Mouse (Mus musculus): ENCODE results near the gene Mybph. TPM values are rescaled to one million over a fixed set of nuclear protein-coding genes. Genes with fewer than 3 reads are reported as not detected.

The Mybph gene
- polyA plus RNA-seq, 1 experiment from 2014 or later: 1.6 TPM

- no peak for TF ChIP-seq EP300 (optimal IDR thresholded peaks at IDR 0.05)
- no peak for TF ChIP-seq CTCF (IDR thresholded peaks at IDR 0.05; ENCODE audit: low read depth)
- DNase-seq (ENCODE audit: low spot score): peak; percentile 72
- Histone ChIP-seq H3K4me3 (ENCODE audit: low read depth, low read length) (no peak overlapping the region), H3K9me3 (ENCODE audit: control insufficient read depth, low read length) (no peaks in the 10 kb centered on the region), H3K9ac (ENCODE audit: low read length) (no peak overlapping the region), H3K4me2 (replicated peaks; ENCODE audit: low read depth) (no peak overlapping the region), H3K27me3 (ENCODE audit: control insufficient read depth, insufficient read depth, low read length) (no peaks in the 10 kb centered on the region), H3K36me3 (ENCODE audit: control insufficient read depth, insufficient read depth, low read length) (no peaks in the 10 kb centered on the region), H3K27ac (replicated peaks) (no peak overlapping the region), H3K4me1 (replicated peaks; ENCODE audit: control insufficient read depth, insufficient read depth) (peaks cover 4% of the 10 kb centered on the region; the same call in 1 of the 2 replicates)
- 66% methylated on average over 12 of the region's 12 CpGs for WGBS
- ATAC-seq (ENCODE audit: low FRiP score, low TSS enrichment): peak; percentile 38; the same call in 1 of the 2 replicates
Observed at GRCm38 (mm10) chr1:134198197-134198995, 5.1 kb downstream of the Mybph start.

GRCm38 (mm10) chr1:134200481-134200880 lies 7.2 kb downstream of the Mybph start:
- ATAC-seq (ENCODE audit: low FRiP score, low TSS enrichment): no peak
- Histone ChIP-seq H3K9me3 (ENCODE audit: control insufficient read depth, low read length) (no peaks in the 10 kb centered on the region), H3K4me1 (replicated peaks; ENCODE audit: control insufficient read depth, insufficient read depth) (no peaks in the 10 kb centered on the region; the same call in 1 of the 2 replicates), H3K4me3 (ENCODE audit: low read depth, low read length) (no peak overlapping the region), H3K4me2 (replicated peaks; ENCODE audit: low read depth) (no peak overlapping the region), H3K27me3 (ENCODE audit: control insufficient read depth, insufficient read depth, low read length) (no peaks in the 10 kb centered on the region), H3K27ac (replicated peaks) (no peak overlapping the region), H3K36me3 (ENCODE audit: control insufficient read depth, insufficient read depth, low read length) (no peaks in the 10 kb centered on the region), H3K9ac (ENCODE audit: low read length) (no peak overlapping the region)
- no peak for TF ChIP-seq EP300 (optimal IDR thresholded peaks at IDR 0.05)
- no peak for TF ChIP-seq CTCF (IDR thresholded peaks at IDR 0.05; ENCODE audit: low read depth)
- DNase-seq (ENCODE audit: low spot score): no peak
- WGBS: 60% methylated on average over 2 of the region's 2 CpGs

- Histone ChIP-seq H3K27ac (replicated peaks) (no peak overlapping the region), H3K9ac (ENCODE audit: low read length) (no peak overlapping the region), H3K4me2 (replicated peaks; ENCODE audit: low read depth) (no peak overlapping the region), H3K9me3 (ENCODE audit: control insufficient read depth, low read length) (no peaks in the 10 kb centered on the region), H3K4me1 (replicated peaks; ENCODE audit: control insufficient read depth, insufficient read depth) (no peaks in the 10 kb centered on the region; the same call in 1 of the 2 replicates), H3K4me3 (ENCODE audit: low read depth, low read length) (no peak overlapping the region), H3K36me3 (ENCODE audit: control insufficient read depth, insufficient read depth, low read length) (no peaks in the 10 kb centered on the region), H3K27me3 (ENCODE audit: control insufficient read depth, insufficient read depth, low read length) (no peaks in the 10 kb centered on the region)
- no peak for ATAC-seq (ENCODE audit: low FRiP score, low TSS enrichment)
- no peak for DNase-seq (ENCODE audit: low spot score)
- TF ChIP-seq CTCF (IDR thresholded peaks at IDR 0.05; ENCODE audit: low read depth) (no peak), EP300 (optimal IDR thresholded peaks at IDR 0.05) (no peak)
- WGBS: 87% methylated on average over 6 of the region's 6 CpGs
Observed at GRCm38 (mm10) chr1:134200998-134201686, 7.9 kb downstream of the Mybph start.

- TF ChIP-seq CTCF (IDR thresholded peaks at IDR 0.05; ENCODE audit: low read depth): peak; percentile 90
- no peak for TF ChIP-seq EP300 (optimal IDR thresholded peaks at IDR 0.05)
- Histone ChIP-seq H3K4me3 (ENCODE audit: low read depth, low read length) (no peak overlapping the region), H3K4me1 (replicated peaks; ENCODE audit: control insufficient read depth, insufficient read depth) (no peaks in the 10 kb centered on the region), H3K9me3 (ENCODE audit: control insufficient read depth, low read length) (no peaks in the 10 kb centered on the region), H3K27me3 (ENCODE audit: control insufficient read depth, insufficient read depth, low read length) (no peaks in the 10 kb centered on the region), H3K9ac (ENCODE audit: low read length) (no peak overlapping the region), H3K36me3 (ENCODE audit: control insufficient read depth, insufficient read depth, low read length) (no peaks in the 10 kb centered on the region), H3K4me2 (replicated peaks; ENCODE audit: low read depth) (no peak overlapping the region), H3K27ac (replicated peaks) (no peak overlapping the region)
- ATAC-seq (ENCODE audit: low FRiP score, low TSS enrichment) (no peak), DNase-seq (ENCODE audit: low spot score) (peak; percentile 81)
- WGBS: 47% methylated on average over 3 of the region's 3 CpGs
Observed at GRCm38 (mm10) chr1:134201751-134202420, 8.6 kb downstream of the Mybph start.

- Histone ChIP-seq H3K9ac (ENCODE audit: low read length) (no peak overlapping the region), H3K4me1 (replicated peaks; ENCODE audit: control insufficient read depth, insufficient read depth) (no peaks in the 10 kb centered on the region), H3K9me3 (ENCODE audit: control insufficient read depth, low read length) (no peaks in the 10 kb centered on the region), H3K27me3 (ENCODE audit: control insufficient read depth, insufficient read depth, low read length) (no peaks in the 10 kb centered on the region), H3K27ac (replicated peaks) (no peak overlapping the region), H3K36me3 (ENCODE audit: control insufficient read depth, insufficient read depth, low read length) (no peaks in the 10 kb centered on the region), H3K4me3 (ENCODE audit: low read depth, low read length) (no peak overlapping the region), H3K4me2 (replicated peaks; ENCODE audit: low read depth) (no peak overlapping the region)
- DNase-seq (ENCODE audit: low spot score): no peak
- 90% methylated on average over 13 of the region's 13 CpGs for WGBS
- TF ChIP-seq CTCF (IDR thresholded peaks at IDR 0.05; ENCODE audit: low read depth): no peak
- no peak for TF ChIP-seq EP300 (optimal IDR thresholded peaks at IDR 0.05)
- no peak for ATAC-seq (ENCODE audit: low FRiP score, low TSS enrichment)
Observed at GRCm38 (mm10) chr1:134204230-134204629, 11.0 kb downstream of the Mybph start.

Data from stomach, postnatal 0 days (tissue).